Mouse (Mus musculus) left cerebral cortex, postnatal 25 days (tissue): Measurements from ENCODE around the gene Tmsb15b1. TPM values are rescaled to one million over a fixed set of nuclear protein-coding genes. Genes with fewer than 3 reads are reported as not detected.
"Not testable (repeated sequence)": the region's sequence is repeated elsewhere in the genome, so short reads cannot be mapped to it uniquely, and the experiment has no call there.

Experiments
- DNase-seq, 2 experiments: peaks; one replicate each; pipeline ENCODE4 v3.0.0; 2022; ENCODE audit warnings: low spot score in 2 of 2, mixed read lengths in 1 of 2
- intact Hi-C: fragments of 180-260 bp; cut with DNase I; formaldehyde crosslinking; loops from one replicate; pipeline ENCODE4 v1.15.1; 2025
- total RNA-seq, 2 experiments: library from RNA; stranded (reverse); gene quantifications; 2 replicates each; pipeline ENCODE4 v1.2.3; 2021

The Tmsb15b1 gene
- 1 to 10 TPM; 3.0 to 7.7 TPM for total RNA-seq

- intact Hi-C loops = loop anchor here (5.0 kb wide), 1 partner anchor 41 kb away; no protein-coding TSS in a partner anchor
- DNase-seq = peak in 1 of 2 experiments; percentile 92
Measured at GRCm38 (mm10) chrX:136976424-136977084, at the start of gene Tmsb15b1, which contains the start of gene Tmsb15l. TSS of gene Tmsb15b1 (minus strand) at chrX:136976874. TSS of gene Tmsb15l (minus strand) at chrX:136976869.

GRCm38 (mm10) chrX:137019310-137019709 is 42.6 kb upstream of the Tmsb15b1 start:
- intact Hi-C loops = loop anchor here (2.0 to 10.0 kb wide), 5 partner anchors 42 to 425 kb away; partner anchors contain the start of genes Morf4l2, Tceal3, Tmsb15b1 and Tmsb15b2
- DNase-seq = peak; percentile 43 to 51

DNA sequence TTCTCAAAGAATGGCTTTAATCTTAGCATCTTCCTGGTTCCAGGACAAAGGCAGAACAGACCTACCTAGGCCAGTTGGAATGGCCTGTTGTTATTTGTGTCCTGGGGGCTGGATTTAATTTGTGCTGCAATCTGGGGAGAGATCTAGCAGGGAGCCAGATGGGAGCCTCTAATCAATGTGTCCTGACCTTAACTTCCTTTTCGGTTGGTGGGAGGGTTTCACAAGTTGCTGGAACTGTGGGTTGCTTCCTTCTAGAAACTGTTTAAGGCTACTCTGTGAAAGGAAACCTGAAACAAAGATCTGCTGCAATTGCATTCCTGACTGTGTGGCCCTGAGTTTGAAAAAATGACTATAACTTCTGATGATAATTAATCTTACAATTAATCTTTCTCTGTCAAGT is 41.0 kb upstream of the Tmsb15b1 start:
- intact Hi-C loops = loop anchor here (2.0 to 10.0 kb wide), 5 partner anchors 40 to 423 kb away; partner anchors contain the start of genes Morf4l2, Tceal3, Tmsb15b1 and Tmsb15b2

DNA sequence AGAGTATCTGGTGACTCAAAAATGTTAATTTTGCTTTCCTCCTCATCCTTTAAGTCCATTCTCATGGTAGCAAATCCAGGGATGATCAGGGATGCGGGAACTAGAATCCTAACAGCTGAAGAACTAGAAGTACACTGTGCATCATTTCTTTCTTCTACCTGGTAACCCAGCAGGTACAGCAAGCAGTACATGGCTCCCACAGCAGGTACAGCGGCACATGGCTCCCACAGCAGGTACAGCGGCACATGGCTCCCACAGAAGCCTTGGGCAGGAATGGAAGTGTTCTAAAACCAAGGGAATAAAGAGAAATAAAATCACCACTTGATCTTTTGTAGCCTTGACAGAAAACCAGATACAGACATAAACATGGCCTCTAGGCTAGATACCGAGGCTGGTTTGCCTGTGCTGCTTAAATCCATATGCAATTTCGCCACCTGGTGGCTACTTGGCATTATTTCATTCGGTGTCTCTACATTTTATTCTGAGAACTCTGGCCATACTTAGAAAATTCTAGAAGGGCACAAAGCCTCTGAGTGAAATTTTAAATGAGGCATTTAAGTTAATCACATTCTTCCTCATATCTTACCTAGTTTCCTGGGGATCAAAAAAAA is 38.5 kb upstream of the Tmsb15b1 start:
- DNase-seq = peak; percentile 65 to 69
- intact Hi-C loops = loop anchor here (5.0 to 10.0 kb wide), 4 partner anchors 38 to 420 kb away; partner anchors contain the start of genes Morf4l2, Tceal3, Tmsb15b1 and Tmsb15b2

More for the DNA sequence above, 41.0 kb upstream of the Tmsb15b1 start:
- DNase-seq = no peak

DNA sequence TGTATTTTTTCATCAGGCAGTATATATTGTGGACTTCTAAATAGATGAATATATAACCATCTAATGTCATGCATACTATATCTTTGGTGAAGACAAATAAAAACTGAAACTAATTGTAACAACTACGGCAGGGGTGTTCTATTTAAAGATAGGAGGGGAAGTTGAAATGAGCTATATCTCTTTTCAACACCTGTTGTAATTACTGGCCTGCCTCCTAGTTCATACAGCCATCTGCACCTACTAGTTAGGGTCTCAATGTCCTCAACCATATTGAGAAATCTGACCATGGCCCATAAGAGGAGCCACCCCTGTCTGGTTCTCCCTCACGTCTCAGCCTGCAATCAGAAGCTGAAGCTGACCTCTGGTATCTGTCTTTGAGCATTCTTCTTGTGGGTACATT is 19.6 kb upstream of the Tmsb15b1 start:
- intact Hi-C loops = no loop called here
- no peak for DNase-seq

DNA sequence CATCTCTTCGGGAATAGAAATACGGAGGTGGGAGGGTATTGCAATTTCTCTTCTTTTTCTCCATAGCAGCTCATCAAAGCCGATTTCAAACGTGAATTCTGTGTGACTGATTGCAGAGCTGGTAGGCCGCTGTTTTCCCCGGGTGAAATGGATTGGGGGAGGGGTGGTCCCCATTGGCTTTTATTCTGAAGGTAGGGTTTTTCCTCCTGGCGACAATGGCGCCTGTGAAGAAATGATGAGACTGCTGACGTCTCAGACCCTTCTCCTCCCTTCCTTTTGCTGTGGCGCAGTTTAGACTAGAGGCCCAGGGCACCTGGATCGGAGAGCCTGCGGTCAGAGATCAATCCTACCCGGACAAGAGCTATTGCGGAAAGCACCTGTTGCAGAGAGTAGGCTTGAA is 17.0 kb upstream of the Tmsb15b1 start:
- intact Hi-C loops = no loop called here
- peak in 1 of 2 experiments; percentile 22 for DNase-seq

- intact Hi-C loops = no loop called here
- DNase-seq = peak; percentile 81 to 93
Measured at GRCm38 (mm10) chrX:136992978-136993547, 16.4 kb upstream of the Tmsb15b1 start, which contains the start of gene Zcchc18. TSS of gene Zcchc18 (plus strand) at chrX:136993155.

- intact Hi-C loops = no loop called here
- no peak for DNase-seq
Measured at GRCm38 (mm10) chrX:136992191-136992965, 15.7 kb upstream of the Tmsb15b1 start.

- no peak for DNase-seq
- intact Hi-C loops = no loop called here
Measured at GRCm38 (mm10) chrX:136991274-136991673, 14.6 kb upstream of the Tmsb15b1 start.

GRCm38 (mm10) chrX:136986039-136986438 is 9.4 kb upstream of the Tmsb15b1 start:
- intact Hi-C loops = no loop called here
- DNase-seq = no peak

DNA sequence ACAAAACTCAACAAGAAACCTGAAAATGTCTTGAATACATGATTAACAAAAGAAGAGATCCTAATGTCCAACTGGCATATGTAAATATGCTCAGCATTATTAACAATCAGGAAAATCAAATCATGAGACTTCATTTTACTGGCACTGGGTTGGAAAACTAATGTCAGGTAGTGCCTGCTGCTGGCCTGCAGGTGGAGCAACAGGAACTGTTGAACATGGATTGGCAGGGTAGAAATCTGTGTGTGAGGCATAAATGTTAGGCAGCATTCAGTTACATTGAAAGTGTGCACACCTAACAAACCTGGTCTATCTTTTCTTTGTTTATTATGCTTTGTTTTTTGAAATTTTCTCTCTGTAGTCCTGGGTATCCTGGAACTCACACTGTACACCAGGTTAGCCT is 1.9 kb upstream of the Tmsb15b1 start:
- intact Hi-C loops = loop anchor here (2.0 to 5.0 kb wide), 2 partner anchors 20 to 39 kb away; no protein-coding TSS in a partner anchor

GRCm38 (mm10) chrX:136975397-136975796 is 1.3 kb downstream of the Tmsb15b1 start, which contains the start of gene Tmsb15b2:
TSS of gene Tmsb15b2 (minus strand) at chrX:136975497.
- intact Hi-C loops = loop anchor here (5.0 kb wide), 1 partner anchor 42 kb away; no protein-coding TSS in a partner anchor
- DNase-seq = not testable (repeated sequence)

More for the DNA sequence above, 1.9 kb upstream of the Tmsb15b1 start:
- no peak for DNase-seq

DNA sequence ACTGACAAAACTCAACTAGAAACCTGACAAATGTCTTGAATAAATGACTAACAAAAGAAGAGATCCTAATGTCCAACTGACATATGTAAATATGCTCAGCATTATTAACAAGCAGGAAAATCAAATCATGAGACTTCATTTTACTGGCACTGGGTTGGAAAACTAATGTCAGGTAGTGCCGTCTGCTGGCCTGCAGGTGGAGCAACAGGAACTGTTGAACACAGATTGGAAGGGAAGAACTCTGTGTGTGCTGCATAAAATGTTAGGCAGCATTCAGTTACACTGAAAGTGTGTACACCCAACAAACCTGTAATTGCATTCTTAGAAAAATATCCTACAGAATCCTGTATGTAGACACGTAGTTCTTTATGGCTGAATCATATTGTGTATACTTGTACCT is 17.0 kb downstream of the Tmsb15b1 start:
- intact Hi-C loops = loop anchor here (2.0 to 5.0 kb wide), 2 partner anchors 19 to 53 kb away; no protein-coding TSS in a partner anchor
- DNase-seq = peak in 1 of 2 experiments; percentile 12

DNA sequence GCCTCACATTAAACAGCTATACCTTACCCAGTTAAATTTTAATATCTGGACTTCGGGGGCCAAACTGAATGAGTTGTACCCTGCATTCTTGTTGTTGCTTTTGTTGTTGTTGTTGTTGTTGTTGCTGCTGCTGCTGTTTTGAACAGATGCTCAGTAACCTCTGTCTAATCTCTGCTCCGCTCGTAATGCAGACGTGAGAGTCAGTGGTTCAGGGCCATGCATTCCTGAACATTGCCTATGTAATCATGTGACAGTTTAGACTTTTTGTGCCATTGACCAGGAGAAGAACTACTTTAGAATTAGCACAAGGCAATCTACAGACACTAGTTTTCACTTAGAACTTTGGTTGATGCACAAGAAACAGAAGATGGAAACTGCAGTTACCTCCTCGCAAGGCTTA is 18.4 kb downstream of the Tmsb15b1 start:
- DNase-seq = not testable (repeated sequence)
- intact Hi-C loops = loop anchor here (2.0 to 5.0 kb wide), 2 partner anchors 21 to 54 kb away; no protein-coding TSS in a partner anchor

DNA sequence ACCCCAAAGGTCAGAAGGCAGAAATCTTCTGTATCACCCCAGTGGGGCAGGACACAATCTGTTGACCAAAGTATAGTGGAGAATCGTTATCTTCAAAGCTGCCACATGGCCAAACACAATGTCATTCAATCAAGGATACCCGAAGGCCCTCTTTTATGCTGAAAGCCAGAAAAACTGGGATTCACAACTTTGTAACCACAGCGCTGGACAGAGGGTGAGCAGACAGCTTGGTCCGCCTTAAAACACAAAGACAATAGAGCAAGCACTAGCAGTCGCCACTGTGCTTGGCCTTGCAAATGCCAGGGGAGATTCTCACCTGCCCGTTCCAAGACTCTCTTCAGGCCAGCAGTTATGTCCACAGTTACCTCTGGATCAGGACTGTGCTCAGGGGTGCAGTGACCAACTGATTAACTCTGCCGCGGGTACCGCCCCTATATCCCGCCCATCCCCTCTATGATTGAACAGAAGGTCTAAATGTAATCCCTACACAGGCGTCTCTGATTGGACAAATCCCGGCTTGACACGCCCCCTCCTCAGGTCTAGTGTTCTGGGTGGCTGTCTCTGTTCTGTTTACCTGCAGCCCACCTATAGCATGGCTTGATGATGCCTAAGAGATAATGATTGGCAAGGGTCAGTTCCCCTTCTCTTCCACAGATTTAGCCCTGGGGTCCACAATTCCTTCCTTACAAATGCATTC is 18.9 kb downstream of the Tmsb15b1 start:
- intact Hi-C loops = loop anchor here (2.0 to 5.0 kb wide), 2 partner anchors 21 to 55 kb away; no protein-coding TSS in a partner anchor
- peak; percentile 80 to 90 for DNase-seq

- intact Hi-C loops = no loop called here
- DNase-seq = no peak
Measured at GRCm38 (mm10) chrX:136937985-136938384, 38.7 kb downstream of the Tmsb15b1 start.

- intact Hi-C loops = no loop called here
- DNase-seq = no peak
Measured at GRCm38 (mm10) chrX:136927031-136927430, 49.6 kb downstream of the Tmsb15b1 start, which contains the start of gene H2bfm. TSS of gene H2bfm (plus strand) at chrX:136927325.

- no peak for DNase-seq
- intact Hi-C loops = no loop called here
Measured at GRCm38 (mm10) chrX:136925863-136926262, 50.8 kb downstream of the Tmsb15b1 start.
